Mouse (Mus musculus) layer of hippocampus, adult 9-11 months (tissue): ENCODE measurements around the gene Taf1c.

Experiments
- DNase-seq: peaks from one replicate; pipeline ENCODE4 v3.0.0; 2022

Taf1c gene

GRCm38 (mm10) chr8:119604996-119605395 lies at the start of gene Taf1c:
Gene Taf1c (minus strand): TSS chr8:119605222.
- DNase-seq = peak; percentile 93

GRCm38 (mm10) chr8:119651324-119651723 lies 46.3 kb upstream of the Taf1c start:
- DNase-seq = no peak

- no peak for DNase-seq
Measured at GRCm38 (mm10) chr8:119646846-119647245, 41.8 kb upstream of the Taf1c start.

- no peak for DNase-seq
Measured at GRCm38 (mm10) chr8:119646197-119646596, 41.2 kb upstream of the Taf1c start.

- DNase-seq = no peak
Measured at GRCm38 (mm10) chr8:119644981-119645597, 40.1 kb upstream of the Taf1c start.

- DNase-seq = no peak
Measured at GRCm38 (mm10) chr8:119644429-119644960, 39.5 kb upstream of the Taf1c start.

- DNase-seq = no peak
Measured at GRCm38 (mm10) chr8:119642960-119643359, 37.9 kb upstream of the Taf1c start.

- no peak for DNase-seq
Measured at GRCm38 (mm10) chr8:119641058-119641457, 36.0 kb upstream of the Taf1c start.

GRCm38 (mm10) chr8:119639798-119640197 lies 34.8 kb upstream of the Taf1c start:
- no peak for DNase-seq

GRCm38 (mm10) chr8:119638261-119638660 lies 33.2 kb upstream of the Taf1c start:
- no peak for DNase-seq

- no peak for DNase-seq
Measured at GRCm38 (mm10) chr8:119637381-119637780, 32.4 kb upstream of the Taf1c start.

GRCm38 (mm10) chr8:119636766-119637165 lies 31.7 kb upstream of the Taf1c start:
- no peak for DNase-seq

GRCm38 (mm10) chr8:119635958-119636357 lies 30.9 kb upstream of the Taf1c start:
- no peak for DNase-seq

- no peak for DNase-seq
Measured at GRCm38 (mm10) chr8:119635378-119635777, 30.4 kb upstream of the Taf1c start, which contains the start of gene Kcng4. Gene Kcng4 (minus strand): TSS chr8:119635680.

- DNase-seq = no peak
Measured at GRCm38 (mm10) chr8:119634616-119635336, 29.8 kb upstream of the Taf1c start.

- no peak for DNase-seq
Measured at GRCm38 (mm10) chr8:119632909-119633308, 27.9 kb upstream of the Taf1c start.

- no peak for DNase-seq
Measured at GRCm38 (mm10) chr8:119632246-119632645, 27.2 kb upstream of the Taf1c start.

GRCm38 (mm10) chr8:119630841-119631240 lies 25.8 kb upstream of the Taf1c start:
- no peak for DNase-seq

- DNase-seq = no peak
Measured at GRCm38 (mm10) chr8:119627613-119628359, 22.8 kb upstream of the Taf1c start.

GRCm38 (mm10) chr8:119627199-119627598 lies 22.2 kb upstream of the Taf1c start:
- no peak for DNase-seq

- no peak for DNase-seq
Measured at GRCm38 (mm10) chr8:119625788-119626187, 20.8 kb upstream of the Taf1c start.

GRCm38 (mm10) chr8:119624916-119625315 lies 19.9 kb upstream of the Taf1c start:
- DNase-seq = no peak

GRCm38 (mm10) chr8:119623744-119624143 lies 18.7 kb upstream of the Taf1c start:
- no peak for DNase-seq

- DNase-seq = no peak
Measured at GRCm38 (mm10) chr8:119623061-119623460, 18.0 kb upstream of the Taf1c start.
